Mouse (Mus musculus) lung, adult 2 months (tissue): ENCODE data around the gene Trim30b. TPM values are rescaled to one million over a fixed set of nuclear protein-coding genes. Genes with fewer than 3 reads are reported as not detected.
"Not testable (repeated sequence)": the region's sequence is repeated elsewhere in the genome, so short reads cannot be mapped to it uniquely, and the experiment has no call there.

ENCODE experiments used
- DNase-seq: peaks from one replicate; pipeline ENCODE4 v3.0.0; 2022
- H3K4me1 ChIP-seq: fragments of 200-500 bp; 2 replicates; pipeline ENCODE4 v1.6.1; 2011; ENCODE audit warnings: low read length; ENCODE audit not compliant: control insufficient read depth, insufficient read depth
- H3K4me3 ChIP-seq: fragments of 200-500 bp; replicated peaks from 2 replicates; pipeline ENCODE3; 2011; ENCODE audit warnings: low read depth, mild to moderate bottlenecking, control low read depth, low read length; ENCODE audit errors: extremely low read depth
- CTCF ChIP-seq: fragments of 200-500 bp; IDR thresholded peaks from 2 replicates; pipeline ENCODE4 v1.5.1; 2011; ENCODE audit warnings: mild to moderate bottlenecking, low read length, control low read depth; ENCODE audit not compliant: insufficient read depth
- POLR2A ChIP-seq: fragments of 200-500 bp; IDR thresholded peaks from 2 replicates; pipeline ENCODE4 v1.6.1; 2011; ENCODE audit warnings: low read depth, mild to moderate bottlenecking, control low read depth, low read length, borderline replicate concordance; ENCODE audit errors: extremely low read depth
- WGBS: fragments of 180-500 bp; shearing (Covaris S2); methylation state at CpG from one replicate; pipeline ENCODE4 v1.1.7; 2018; 5-methylcytosine and 5-hydroxymethylcytosine counted together
- polyA plus RNA-seq: library from polyadenylated mRNA; depleted of rRNA; stranded (reverse); fragments of >200 nt; gene quantifications from 2 replicates; pipeline ENCODE4 v1.2.3, GENCODE M21; 2012; rRNA removed

The Trim30b gene
- polyA plus RNA-seq, 1 experiment: 1.1 TPM

GRCm38 (mm10) chr7:104322028-104322427 is 47.7 kb downstream of the Trim30b start:
- TF ChIP-seq POLR2A (no peak), CTCF (no peak)
- no peak for DNase-seq
- H3K4me1 ChIP-seq: no peaks in the 10 kb centered on the region
- no peak overlapping the region for H3K4me3 ChIP-seq
- 58% methylated on average over 9 of the region's 9 CpGs for WGBS

GRCm38 (mm10) chr7:104315369-104316080 is 54.2 kb downstream of the Trim30b start, which contains the start of gene Trim12a:
Trim12a (minus strand) TSS chr7:104315466.
- 11% methylated on average over 4 of the region's 4 CpGs for WGBS
- not testable (repeated sequence) for H3K4me1 ChIP-seq, DNase-seq
- peak within 1 kb of the TSS; percentile 51 for H3K4me3 ChIP-seq

GRCm38 (mm10) chr7:104314796-104315353 is 54.8 kb downstream of the Trim30b start:
- TF ChIP-seq CTCF (no peak), POLR2A (no peak)
- Histone ChIP-seq H3K4me1 (no peaks in the 10 kb centered on the region; the same call in 1 of the 2 replicates), H3K4me3 (peak overlapping the region; percentile 51)
- 4% methylated on average over 15 of the region's 15 CpGs for WGBS
- DNase-seq: peak; percentile 4

Other genes with a start within 250 kb of the Trim30b start
- gene Ubqln5, start 240.1 kb downstream of the Trim30b start, polyA plus RNA-seq: not detected in 2 replicates
- not detected in 2 replicates for gene Olfr643, start 232.5 kb downstream of the Trim30b start, polyA plus RNA-seq
- gene Ubqln3, start 226.6 kb downstream of the Trim30b start, polyA plus RNA-seq: not detected in 2 replicates
- gene Ubqlnl, start 219.3 kb downstream of the Trim30b start, polyA plus RNA-seq: not detected in 2 replicates
- gene Olfm5, start 205.1 kb downstream of the Trim30b start, polyA plus RNA-seq: not detected in 2 replicates
- gene Olfr648, start 186.5 kb downstream of the Trim30b start, polyA plus RNA-seq: 0.04 TPM in 1 of 2 replicates, not detected in the other
- gene Olfr649, start 173.9 kb downstream of the Trim30b start, polyA plus RNA-seq: not detected in 2 replicates
- 0.88 and 1.3 TPM in 2 replicates for gene Trim6, start 151.1 kb downstream of the Trim30b start, polyA plus RNA-seq
- 5.7 and 15.2 TPM in 2 replicates for gene Trim34a, start 125.4 kb downstream of the Trim30b start, polyA plus RNA-seq
- 0.70 and 1.9 TPM in 2 replicates for gene Trim5, start 81.8 kb downstream of the Trim30b start, polyA plus RNA-seq
- 3.1 and 11.5 TPM in 2 replicates for gene Trim12a, start 54.4 kb downstream of the Trim30b start, polyA plus RNA-seq
- gene Trim34b, start 40.4 kb downstream of the Trim30b start, polyA plus RNA-seq: 0.26 and 3.4 TPM in 2 replicates
- gene Trim12c, start 16.5 kb downstream of the Trim30b start, polyA plus RNA-seq: 3.2 and 3.8 TPM in 2 replicates
- gene Trim30c, start 31.0 kb upstream of the Trim30b start, polyA plus RNA-seq: not detected in 2 replicates
- gene Trim30a, start 95.3 kb upstream of the Trim30b start, polyA plus RNA-seq: 3.7 and 7.5 TPM in 2 replicates
- gene Trim30d, start 138.0 kb upstream of the Trim30b start, polyA plus RNA-seq: 1.0 and 4.0 TPM in 2 replicates
- not detected in 2 replicates for gene Olfr651, start 180.2 kb upstream of the Trim30b start, polyA plus RNA-seq
- not detected in 2 replicates for gene Olfr652, start 191.0 kb upstream of the Trim30b start, polyA plus RNA-seq
- not detected in 2 replicates for gene Olfr653, start 207.4 kb upstream of the Trim30b start, polyA plus RNA-seq
- not detected in 2 replicates for gene Olfr654, start 217.1 kb upstream of the Trim30b start, polyA plus RNA-seq
- not detected in 2 replicates for gene Olfr655, start 231.9 kb upstream of the Trim30b start, polyA plus RNA-seq
- gene Olfr656, start 244.1 kb upstream of the Trim30b start, polyA plus RNA-seq: not detected in 2 replicates